Mouse (Mus musculus) subcutaneous adipose tissue, adult 2 months (tissue): ENCODE measurements around the gene Zfp784. TPM values are rescaled to one million over a fixed set of nuclear protein-coding genes. Genes with fewer than 3 reads are reported as not detected.

Experiments used
- polyA plus RNA-seq: library from polyadenylated mRNA; depleted of rRNA; stranded (reverse); fragments of >200 nt; gene quantifications from 2 replicates; pipeline ENCODE4 v1.2.3, GENCODE M21; 2012; ENCODE audit warnings: low replicate concordance; rRNA removed

Zfp784 gene
- polyA plus RNA-seq = 5.2 and 5.6 TPM in 2 replicates

DNA sequence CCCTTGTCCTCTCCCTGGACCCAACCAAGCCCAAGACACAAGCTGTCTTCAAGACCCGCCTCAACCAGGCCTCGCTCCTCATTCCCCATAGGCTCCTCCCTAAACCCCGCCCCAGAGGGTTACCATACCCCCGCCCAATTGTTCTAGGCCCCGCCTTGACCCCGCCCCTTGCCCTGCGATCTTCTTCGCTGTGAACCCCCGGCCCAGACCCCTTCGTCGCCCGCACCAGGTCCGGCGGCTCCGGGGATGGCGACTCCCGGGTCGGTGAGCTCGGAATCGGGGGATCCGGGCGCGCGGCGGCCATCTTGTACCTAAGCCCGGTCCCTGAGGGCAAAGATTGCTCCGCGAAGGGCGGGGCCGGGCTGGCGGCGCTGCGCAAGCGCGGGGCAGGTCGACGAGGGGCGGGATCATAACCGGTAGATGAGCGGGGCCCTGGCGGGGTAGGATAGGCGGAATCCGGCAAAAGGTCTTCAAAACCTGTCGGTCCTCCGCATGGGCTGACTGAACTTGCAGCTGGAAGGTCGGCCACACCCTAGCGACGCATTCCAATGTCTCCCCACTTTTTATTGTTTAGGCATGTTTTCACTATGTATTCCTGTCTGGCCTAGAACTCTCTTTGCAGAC is at the start of gene Zfp784:
Gene Zfp784 (minus strand): TSS at position 338 of the 624 bp plus-strand sequence.

DNA sequence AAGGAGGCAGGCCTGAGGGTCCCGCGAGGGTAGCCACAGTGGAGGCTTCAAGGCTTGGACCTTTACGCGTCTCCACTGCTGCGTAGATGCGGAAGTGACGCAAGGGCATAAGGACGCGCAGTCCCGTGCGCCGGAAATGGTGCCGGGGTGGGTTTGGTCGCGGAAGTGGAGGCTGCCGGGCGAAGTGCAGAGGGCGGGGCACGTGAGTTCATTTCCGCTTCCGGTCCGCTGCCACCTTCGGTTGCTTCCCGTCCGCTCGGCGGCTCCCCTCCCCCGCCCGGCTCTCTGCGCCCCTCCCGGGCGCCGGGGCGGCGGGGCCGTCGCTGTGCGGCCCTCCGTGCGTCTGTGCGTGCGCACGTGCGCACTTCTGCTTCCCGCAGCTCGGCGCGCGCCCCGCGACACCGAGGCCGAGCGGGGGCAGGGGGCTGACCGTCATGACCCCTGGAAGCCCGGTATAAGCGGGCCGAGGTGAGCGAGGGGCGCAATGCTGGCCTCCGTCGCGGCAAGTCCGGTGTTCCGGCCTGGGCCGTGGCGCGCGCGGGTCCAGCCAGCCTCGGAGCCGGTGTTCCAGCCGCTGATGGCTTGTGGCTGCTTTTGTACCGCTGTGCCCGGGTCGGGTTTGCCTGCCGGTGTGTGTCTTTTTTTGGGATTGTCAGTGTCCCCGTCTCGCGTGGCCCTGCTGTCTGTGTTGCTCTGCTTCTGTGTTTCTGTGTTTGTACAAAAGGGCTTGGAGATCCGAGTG is 41.9 kb upstream of the Zfp784 start, which contains the start of gene Epn1:
Gene Epn1 (plus strand): TSS at position 226 of the 742 bp plus-strand sequence.

DNA sequence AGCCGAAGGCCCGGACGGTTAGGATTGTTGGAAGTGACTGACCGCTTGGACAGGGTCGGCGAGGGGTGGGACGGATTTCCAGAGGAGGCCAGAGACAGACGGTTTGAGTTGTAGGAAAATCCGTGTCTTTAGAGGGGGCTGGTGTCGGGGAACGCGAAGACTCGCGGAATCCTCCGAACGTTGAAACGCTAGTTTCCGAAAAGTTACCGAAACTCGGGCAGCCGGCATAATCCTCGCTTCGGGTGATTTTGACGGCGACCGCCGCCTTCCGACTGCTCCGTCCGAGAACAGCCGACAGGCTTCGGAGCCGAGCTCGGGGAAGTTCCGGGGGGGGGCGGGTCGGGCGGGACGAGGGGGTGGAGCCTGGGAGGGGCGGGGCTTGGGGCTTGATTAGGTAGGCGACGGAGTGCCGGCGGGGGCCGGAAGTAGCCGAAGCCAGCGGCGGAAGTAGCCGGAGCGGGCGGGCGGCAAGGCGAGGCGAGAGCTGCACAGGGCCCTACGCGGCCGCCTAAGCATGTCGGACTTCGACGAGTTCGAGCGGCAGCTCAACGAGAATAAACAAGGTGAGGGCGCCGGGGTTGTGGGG is 23.6 kb upstream of the Zfp784 start, which contains the start of gene U2af2:
Gene U2af2 (plus strand): TSS at position 370 of the 586 bp plus-strand sequence.

DNA sequence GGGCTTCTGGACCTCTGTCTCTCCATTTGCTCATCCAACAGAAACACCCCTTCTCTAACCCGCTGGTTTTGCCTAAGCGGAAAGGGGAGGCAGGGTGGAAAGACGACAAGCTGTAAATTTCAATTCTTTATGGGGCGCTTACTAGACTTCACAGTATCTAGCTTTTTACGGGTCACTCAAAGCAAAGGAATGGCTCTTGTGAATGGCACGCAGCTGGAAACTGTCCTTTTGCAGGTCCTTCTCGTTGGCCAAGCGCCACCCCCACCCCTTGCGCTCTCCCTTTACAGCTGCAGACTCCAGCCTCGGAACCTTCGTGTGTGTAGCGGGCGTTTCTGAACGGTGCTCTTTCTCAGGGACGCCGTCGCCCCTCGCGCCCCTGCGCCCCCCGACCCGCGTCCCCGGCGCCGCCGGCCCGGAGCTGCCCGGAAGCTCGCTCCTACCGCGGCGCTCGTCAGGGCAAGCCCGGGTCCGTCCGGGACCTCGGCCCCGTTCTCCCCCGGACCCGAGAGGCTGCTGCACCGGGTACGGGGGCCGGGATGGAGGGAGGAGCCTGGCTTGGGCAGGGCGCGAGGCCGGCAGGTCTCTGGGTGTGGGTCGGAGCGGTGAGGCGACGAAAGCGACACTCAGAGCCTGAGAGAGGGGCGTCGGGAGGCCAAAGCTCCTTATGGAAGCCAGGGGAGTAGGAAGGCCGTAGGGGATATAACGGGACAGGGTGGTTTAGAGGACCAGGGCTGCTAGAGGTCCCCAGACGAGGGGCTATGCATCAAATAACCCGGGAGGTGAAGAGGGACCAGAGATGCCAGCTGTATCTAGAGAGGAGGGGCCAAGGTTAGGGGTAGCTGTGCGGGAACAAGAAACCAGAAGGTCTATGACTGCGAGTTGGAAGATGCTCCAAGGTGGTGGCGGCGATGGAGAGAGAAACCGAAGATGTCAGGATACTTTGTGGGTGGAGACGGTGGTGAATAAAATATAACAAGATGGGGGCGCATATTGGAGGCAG is 13.2 kb upstream of the Zfp784 start, which contains the start of gene Zfp580:
Gene Zfp580 (plus strand): TSS at position 346 of the 1,000 bp plus-strand sequence.

DNA sequence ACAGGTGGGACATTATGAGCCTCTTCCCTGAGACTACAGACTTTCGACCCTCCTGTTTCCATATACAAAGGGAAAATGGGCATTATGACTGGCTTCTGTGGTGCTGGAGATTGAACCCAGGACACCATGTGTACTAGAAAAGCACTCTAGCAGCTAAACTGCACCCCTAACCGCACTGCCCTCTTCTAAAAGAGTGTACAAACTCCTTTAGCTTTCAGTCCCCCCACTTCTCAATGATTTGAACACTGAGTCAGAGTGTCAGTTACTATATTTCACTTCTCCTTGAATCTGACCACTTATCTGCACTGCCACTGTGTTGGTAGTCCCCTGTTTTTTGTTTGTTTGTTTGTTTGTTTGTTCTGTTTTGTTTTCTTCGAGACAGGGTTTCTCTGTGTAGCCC is 4.4 kb downstream of the Zfp784 start, which contains the start of gene 4632433K11Rik:
Gene 4632433K11Rik (plus strand): TSS at position 301 of the 400 bp plus-strand sequence.

DNA sequence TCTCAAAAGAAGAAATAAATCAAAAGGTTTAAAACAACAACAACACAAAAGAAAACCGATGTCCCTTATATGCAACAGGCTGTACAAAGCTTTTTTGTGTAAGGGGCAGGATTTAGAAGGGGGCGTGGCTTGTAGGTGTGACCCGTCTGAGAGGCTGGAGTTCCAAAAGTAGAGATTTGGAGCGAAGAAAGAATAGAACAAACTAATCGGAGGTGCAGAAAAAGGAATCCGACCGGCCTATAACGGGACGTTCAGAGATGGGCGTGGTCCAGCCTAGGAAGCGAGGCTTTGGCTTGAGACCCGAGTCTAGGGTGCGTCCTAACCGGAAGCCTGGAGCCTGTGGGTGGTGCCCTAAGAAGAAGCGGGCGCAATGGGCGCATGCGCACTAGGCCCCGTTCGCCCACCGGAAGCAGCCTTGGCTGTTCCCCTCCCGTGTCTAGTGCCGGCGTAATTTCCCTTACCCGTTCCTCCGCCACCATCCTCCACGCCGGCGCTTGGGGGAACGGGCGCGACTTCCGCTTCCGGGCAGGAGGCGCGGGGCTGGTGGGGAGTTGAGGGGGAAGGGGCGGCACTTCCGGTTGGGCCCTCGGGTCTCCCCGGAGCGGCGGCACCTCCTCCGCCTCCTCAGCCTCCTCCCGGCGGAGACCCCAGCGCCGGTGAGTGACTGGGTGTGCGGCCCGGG is 18.1 kb downstream of the Zfp784 start, which contains the start of the genes Zfp865 and Ccdc106:
Gene Zfp865 (plus strand): TSS at position 377 of the 682 bp plus-strand sequence.
Gene Ccdc106 (plus strand): TSS at position 554 of the 682 bp plus-strand sequence.

DNA sequence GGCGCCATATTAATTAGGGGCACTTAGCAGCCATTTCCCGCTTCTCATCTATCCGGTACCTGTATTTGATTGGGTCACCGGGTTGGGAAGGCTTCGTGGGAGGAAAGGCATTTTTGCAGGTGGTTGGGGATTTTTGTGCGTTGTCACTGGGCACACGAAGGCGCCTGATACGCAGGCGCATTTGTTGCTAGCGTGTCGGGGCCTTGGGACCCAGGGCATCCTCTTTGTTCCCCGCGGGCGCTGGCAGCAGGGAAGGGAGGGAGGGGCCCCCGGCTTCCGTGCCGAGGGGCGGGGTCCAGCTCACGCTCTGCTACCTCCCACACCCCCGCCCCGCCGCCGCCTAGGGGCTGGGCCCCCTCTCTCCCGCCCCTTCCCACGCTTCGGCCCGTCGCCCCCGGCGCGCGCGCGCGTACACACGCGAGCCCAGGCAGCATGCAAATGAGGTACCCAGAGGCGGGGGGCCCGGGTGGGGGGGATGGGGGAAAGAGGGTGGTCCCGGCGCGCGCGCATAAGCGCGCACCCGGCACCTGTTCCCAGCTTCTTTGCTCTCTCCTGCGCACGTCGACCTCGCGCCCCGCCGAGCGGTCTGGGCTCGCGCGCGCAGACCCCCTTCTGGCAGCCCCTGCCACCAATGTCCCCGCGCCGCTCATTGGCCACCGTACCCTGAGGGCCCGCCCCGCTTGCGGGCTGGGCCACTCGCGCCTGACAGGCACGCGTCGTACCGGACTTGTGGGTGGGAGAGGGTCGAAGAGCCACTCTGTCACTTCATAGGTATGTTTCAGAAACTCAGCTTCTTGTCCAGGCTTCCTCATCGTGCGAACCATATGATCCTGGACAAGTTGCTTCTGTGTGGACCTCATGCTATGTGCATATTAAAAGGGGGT is 22.9 kb downstream of the Zfp784 start, which contains the start of gene Gm44973:
Gene Gm44973 (plus strand): TSS at position 379 of the 884 bp plus-strand sequence.

DNA sequence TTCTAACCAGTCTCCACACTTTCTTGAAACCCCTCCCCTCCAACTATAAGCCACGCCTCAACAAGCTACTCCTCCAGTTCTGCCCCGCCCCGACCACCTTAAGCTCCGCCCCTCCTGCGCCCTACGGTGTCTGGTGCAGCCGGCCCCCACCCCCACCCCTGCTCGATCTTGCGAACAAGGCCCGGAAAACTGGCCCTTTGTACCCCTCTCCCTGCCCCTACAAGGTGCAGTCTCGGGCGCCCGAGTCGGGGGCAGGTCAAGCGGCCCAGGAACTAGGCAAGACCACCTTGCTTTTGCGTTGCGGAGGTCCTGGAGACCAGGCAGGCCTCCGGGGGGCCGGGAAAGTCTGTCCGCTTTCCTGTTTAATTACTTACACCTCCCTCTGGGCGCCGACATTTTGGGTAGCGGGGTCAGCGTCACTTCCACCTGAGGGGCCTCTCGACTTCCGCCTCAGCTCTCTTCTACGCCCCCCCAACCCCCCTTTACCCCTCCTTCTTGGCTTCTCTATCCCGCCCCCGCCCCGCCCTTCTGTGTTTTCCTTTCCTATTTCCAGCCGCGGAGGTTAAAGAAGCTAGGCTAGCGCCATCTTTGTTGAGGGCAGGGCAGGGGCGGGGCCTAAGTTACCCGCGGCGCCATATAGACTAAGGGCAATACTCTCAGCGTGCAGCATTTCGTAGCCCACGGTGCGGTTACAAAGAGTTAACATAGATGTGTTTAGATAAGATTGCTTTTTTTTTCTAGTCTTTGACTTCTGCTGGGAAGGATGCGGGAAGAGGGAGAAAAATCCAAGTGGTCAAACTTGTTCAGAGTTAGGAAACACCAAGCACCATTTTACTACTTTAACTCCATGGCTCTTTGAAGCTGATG is 23.8 kb downstream of the Zfp784 start, which contains the start of the genes Zfp524 and Fiz1:
Gene Zfp524 (plus strand): TSS at position 165 of the 867 bp plus-strand sequence.
Gene Fiz1 (minus strand): TSS at position 447 of the 867 bp plus-strand sequence.

DNA sequence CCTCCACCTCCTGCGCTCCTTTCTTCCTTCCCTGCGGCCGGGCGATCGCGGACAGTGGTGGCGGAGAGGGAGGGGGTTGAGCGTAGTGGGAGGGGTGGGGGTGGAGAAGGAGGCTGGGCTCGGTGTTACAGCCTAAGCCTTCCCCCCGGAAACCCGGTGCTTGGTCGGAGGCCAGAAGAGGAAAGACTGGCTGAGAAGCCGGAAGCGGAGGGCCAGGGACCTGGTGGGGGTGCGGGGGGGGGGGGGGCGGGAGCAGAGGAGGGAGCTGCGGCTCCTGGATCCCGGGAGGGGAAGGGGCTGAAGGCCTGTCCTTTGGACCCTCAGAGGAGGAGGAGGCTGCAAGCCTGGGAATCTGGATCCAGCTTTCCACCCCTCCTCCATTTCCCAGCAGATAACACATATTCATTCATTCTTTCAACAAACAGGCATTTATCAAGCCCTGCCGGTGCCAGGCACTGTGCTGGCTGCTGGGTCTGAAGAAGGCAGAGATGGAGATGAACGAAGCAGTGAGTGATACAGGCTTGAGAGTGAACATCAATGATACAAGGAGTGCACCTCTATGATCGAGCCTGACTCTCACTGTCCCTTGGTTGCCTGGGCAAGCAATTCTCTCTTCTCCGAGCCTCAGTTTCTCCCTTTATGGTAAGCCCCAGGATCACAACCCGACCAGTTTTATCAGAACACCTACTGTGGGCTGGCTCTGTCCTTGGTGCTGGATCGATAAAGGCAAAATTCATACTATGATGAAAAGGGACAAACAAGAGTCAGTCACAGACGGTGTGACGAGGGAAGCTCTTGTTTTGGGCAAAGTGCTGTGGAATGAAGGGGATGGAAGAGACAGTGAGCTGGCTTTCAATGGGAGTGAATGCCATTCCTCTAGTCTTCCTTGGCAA is 42.0 kb downstream of the Zfp784 start, which contains the start of gene Zfp579:
Gene Zfp579 (minus strand): TSS at position 156 of the 893 bp plus-strand sequence.

Other genes with a start within 250 kb of the Zfp784 start
- gene Tmem238, start 248.8 kb downstream of the Zfp784 start, polyA plus RNA-seq = 13.9 and 33.7 TPM in 2 replicates
- gene Rpl28, start 245.6 kb downstream of the Zfp784 start, polyA plus RNA-seq = 303 and 400 TPM in 2 replicates
- gene Ube2s, start 225.9 kb downstream of the Zfp784 start, polyA plus RNA-seq = 249 and 346 TPM in 2 replicates
- gene Shisa7, start 193.8 kb downstream of the Zfp784 start, polyA plus RNA-seq = 0.04 and 0.87 TPM in 2 replicates
- 22.3 and 43.4 TPM in 2 replicates for gene Isoc2b, start 168.2 kb downstream of the Zfp784 start, polyA plus RNA-seq
- gene Isoc2a, start 161.3 kb downstream of the Zfp784 start, polyA plus RNA-seq = 43.3 and 99.8 TPM in 2 replicates
- gene Gm36210, start 131.9 kb downstream of the Zfp784 start, polyA plus RNA-seq = 0.09 and 0.67 TPM in 2 replicates
- 8.7 and 16.0 TPM in 2 replicates for gene Zfp628, start 123.2 kb downstream of the Zfp784 start, polyA plus RNA-seq
- 3.0 and 16.9 TPM in 2 replicates for gene Nat14, start 116.4 kb downstream of the Zfp784 start, polyA plus RNA-seq
- gene Ssc5d, start 112.7 kb downstream of the Zfp784 start, polyA plus RNA-seq = 17.4 and 38.7 TPM in 2 replicates
- 0.63 and 0.77 TPM in 2 replicates for gene Sbk2, start 74.0 kb downstream of the Zfp784 start, polyA plus RNA-seq
- 0.08 and 0.10 TPM in 2 replicates for gene Sbk3, start 67.3 kb downstream of the Zfp784 start, polyA plus RNA-seq
- 42.5 and 74.3 TPM in 2 replicates for gene Zfp579, start 42.3 kb downstream of the Zfp784 start, polyA plus RNA-seq
- 34.8 and 37.7 TPM in 2 replicates for gene Zfp524, start 24.0 kb downstream of the Zfp784 start, polyA plus RNA-seq
- gene Fiz1, start 23.7 kb downstream of the Zfp784 start, polyA plus RNA-seq = 22.7 and 39.7 TPM in 2 replicates
- gene Gm44973, start 22.9 kb downstream of the Zfp784 start, polyA plus RNA-seq = 0.26 TPM in 1 of 2 replicates, not detected in the other
- 24.3 and 43.2 TPM in 2 replicates for gene Zfp865, start 18.1 kb downstream of the Zfp784 start, polyA plus RNA-seq
- gene Ccdc106, start 17.9 kb downstream of the Zfp784 start, polyA plus RNA-seq = 0.63 and 20.2 TPM in 2 replicates
- gene 4632433K11Rik, start 4.3 kb downstream of the Zfp784 start, polyA plus RNA-seq = not detected in 2 replicates
- 15.4 and 30.5 TPM in 2 replicates for gene Zfp580, start 13.1 kb upstream of the Zfp784 start, polyA plus RNA-seq
- gene U2af2, start 23.7 kb upstream of the Zfp784 start, polyA plus RNA-seq = 143 and 241 TPM in 2 replicates
- gene Epn1, start 41.8 kb upstream of the Zfp784 start, polyA plus RNA-seq = 151 and 159 TPM in 2 replicates
- not detected in 2 replicates for gene Rfpl4, start 78.5 kb upstream of the Zfp784 start, polyA plus RNA-seq
- gene Rasl2-9, start 87.5 kb upstream of the Zfp784 start, polyA plus RNA-seq = 0.57 and 2.0 TPM in 2 replicates
- gene Vmn1r55, start 111.2 kb upstream of the Zfp784 start, polyA plus RNA-seq = not detected in 2 replicates
- not detected in 2 replicates for gene Vmn1r56, start 158.3 kb upstream of the Zfp784 start, polyA plus RNA-seq
- gene Vmn1r57, start 180.0 kb upstream of the Zfp784 start, polyA plus RNA-seq = not detected in 2 replicates